Mouse (Mus musculus): ENCODE results near the gene Cog8.
"Not testable (repeated sequence)": the region's sequence is repeated elsewhere in the genome, so short reads cannot be mapped to it uniquely, and the experiment has no call there.

Gene Cog8

DNA sequence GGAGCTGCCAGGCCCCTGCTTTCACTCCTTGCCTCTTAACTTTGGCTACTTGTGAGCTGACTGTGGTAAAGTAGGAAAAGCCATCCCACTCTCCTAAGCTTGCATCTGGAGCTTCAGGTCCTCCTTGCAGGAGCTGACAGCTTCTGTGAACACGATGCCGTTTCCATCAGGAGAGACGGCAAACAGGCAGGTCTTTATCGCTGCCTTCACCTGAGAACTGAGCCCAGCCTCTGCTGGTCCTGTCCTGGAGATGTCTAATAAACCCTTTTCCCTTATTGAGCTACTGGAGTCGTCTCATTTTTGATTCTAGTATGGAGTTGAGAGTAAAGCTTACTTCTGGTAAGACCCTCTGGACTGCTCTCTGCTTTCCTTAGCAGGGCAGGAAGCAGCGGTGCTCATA lies 11.0 kb downstream of the Cog8 start:
- in situ Hi-C loops (cut with MboI, MseI) = no loop called here

DNA sequence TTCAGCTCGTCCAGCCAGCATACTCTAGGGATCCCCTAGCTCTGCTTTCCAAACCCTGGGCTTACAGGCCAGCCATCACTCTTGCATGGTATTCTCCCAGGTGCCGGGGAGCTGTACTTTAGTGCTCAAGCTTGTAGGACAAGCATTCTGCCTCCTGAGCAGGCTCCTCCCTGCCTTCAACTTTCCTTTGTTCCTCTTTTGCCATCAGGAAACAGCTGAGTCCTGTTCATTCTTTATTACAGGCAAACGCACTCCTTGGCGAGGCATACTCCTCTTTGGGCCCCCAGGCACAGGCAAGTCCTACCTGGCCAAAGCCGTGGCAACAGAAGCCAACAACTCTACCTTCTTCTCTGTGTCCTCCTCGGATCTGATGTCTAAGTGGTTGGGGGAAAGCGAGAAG lies 15.9 kb downstream of the Cog8 start:
- in situ Hi-C loops (cut with MboI, MseI) = no loop called here

DNA sequence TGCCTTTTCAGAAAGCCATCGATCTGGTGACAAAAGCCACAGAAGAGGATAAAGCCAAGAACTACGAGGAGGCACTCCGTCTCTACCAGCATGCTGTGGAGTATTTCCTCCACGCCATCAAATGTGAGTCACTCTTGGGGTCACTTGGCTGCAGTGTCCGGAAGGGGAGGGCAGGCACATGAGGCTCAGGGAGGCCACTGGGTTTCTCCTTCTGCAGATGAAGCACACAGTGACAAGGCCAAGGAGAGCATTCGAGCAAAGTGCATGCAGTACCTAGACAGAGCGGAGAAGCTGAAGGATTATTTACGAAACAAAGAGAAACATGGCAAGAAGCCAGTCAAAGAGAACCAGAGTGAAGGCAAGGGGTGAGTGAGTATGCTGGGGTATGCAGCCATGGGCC lies 19.9 kb downstream of the Cog8 start:
- in situ Hi-C loops (cut with MboI, MseI) = no loop called here

DNA sequence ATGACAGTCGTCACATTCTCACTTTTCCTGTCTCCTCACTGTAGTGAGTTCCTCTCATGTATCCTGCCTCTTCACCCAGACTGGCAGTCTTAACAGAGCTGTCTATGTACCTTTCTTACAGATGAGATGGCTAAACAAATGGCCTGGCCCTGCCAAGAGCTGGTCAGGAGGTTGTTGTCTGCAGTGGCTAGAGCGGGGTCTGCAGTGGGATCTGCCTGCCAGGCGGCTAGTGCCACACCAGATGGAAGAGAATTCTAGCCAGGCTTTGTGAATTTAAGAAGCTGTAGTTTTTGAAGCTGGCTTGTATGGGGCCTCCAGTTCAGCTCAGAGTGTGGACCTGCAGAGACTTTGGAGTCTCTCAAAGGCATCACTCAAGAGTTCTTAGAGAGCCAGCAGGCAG lies 20.8 kb downstream of the Cog8 start:
- in situ Hi-C loops (cut with MboI, MseI) = no loop called here

DNA sequence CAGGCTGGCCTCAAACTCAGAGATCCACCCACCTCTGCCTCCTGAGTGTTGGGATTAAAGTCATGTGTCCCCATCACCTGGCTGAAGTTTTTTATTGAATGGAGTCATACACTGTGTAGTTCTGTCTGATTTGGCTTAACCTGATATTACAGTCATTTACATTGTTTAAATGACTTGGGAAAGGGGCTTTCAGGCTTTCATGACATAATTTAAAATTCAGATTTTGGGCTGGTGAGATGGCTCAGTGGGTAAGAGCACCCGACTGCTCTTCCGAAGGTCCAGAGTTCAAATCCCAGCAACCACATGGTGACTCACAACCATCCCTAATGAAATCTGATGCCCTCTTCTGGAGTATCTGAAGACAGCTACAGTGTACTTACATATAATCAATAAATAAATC lies 22.9 kb downstream of the Cog8 start:
- in situ Hi-C loops (cut with MboI, MseI) = not testable (repeated sequence)

DNA sequence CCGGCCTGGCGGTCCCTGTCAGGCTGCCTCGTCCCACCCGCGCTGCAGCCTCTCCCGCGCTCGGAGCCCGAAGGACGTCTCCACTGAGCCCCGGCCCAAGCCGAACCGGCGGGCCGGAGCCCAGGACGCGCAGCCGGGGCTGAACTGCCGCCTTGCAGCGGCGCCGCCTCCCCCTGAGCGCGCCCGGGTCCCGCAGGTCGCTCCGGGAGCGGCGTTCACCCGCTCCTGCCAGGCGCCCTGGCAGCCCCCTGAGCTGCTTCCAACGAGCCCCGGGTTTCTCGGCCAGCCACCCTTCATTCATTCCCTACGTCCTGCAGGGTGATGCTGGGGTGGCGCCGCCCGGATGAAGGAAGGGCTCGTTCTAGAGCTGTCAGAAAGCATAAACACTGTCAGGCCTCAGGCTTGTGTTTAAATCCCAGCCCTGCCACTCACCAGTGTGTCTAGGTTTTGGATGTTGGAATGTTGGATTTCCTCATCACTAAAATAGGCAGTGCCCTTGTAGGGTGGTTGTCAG lies 24.9 kb downstream of the Cog8 start:
- in situ Hi-C loops (cut with MboI, MseI) = no loop called here

DNA sequence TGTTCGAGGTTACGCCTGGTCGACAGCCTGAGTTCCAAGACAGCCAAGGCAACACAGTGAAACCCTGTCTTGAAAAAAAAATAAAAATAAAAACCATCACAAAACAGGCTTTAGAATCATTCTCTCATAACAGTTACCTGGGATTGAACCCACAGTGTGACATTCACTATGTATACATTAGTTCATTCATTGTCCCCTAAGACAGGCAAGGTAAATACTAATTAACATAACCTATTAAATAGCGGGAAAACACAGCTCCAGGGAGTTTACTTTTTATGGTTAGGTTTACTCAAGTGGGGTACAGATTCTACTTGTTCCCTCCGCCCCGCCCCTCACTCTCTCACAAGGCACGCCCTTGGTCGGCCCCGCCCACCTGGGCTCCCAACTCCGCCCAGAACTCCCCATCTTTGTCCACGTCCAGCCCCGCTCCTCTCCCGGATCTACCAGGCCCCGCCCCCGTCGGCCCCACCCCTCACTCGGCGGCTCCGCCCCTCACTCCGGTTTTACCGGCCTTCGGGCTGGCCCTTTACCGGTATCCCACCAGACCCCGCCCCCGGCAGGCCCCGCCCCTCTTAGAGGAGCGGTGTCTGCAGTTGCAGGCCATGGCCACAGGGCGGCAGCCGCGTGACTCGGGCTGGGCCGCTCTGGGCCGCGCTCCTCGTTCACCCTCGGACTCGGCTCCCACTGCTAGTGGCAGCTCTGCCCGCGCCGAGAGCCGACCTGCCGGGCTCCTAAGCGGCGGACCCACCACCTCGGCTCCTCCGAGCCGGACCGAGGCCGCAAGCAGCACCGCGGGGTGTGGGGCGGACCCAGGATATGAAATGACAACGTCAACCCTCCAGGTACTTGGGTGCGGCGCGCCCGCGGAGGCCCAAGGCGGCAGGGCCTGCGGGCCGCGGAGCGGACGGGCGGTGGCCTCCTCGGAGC lies 25.6 kb downstream of the Cog8 start, which contains the start of gene Vps4a:
TSS of gene Vps4a (plus strand) at position 573 of the 927 bp plus-strand sequence.
- in situ Hi-C loops (cut with MboI, MseI) = no loop called here

DNA sequence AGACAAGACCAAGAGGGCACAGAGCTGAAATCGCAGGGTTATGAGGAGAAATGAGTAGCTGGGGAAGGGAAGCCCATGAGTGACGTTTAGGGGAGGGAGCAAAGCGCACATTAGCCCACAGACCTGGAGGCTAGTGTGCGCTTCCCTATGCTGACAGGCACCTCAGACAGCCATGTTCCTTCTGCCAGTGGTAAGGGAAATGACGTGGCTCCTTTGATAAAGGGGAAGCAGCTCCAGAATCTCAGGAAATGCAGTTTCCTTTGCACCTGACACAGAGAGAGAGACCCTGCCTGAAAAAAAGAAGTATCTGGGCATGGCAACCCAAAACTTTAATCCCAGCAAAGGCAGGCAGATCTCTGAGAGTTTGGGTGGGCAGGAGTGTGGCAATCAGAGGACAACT lies 26.4 kb downstream of the Cog8 start:
- in situ Hi-C loops (cut with MboI, MseI) = no loop called here

DNA sequence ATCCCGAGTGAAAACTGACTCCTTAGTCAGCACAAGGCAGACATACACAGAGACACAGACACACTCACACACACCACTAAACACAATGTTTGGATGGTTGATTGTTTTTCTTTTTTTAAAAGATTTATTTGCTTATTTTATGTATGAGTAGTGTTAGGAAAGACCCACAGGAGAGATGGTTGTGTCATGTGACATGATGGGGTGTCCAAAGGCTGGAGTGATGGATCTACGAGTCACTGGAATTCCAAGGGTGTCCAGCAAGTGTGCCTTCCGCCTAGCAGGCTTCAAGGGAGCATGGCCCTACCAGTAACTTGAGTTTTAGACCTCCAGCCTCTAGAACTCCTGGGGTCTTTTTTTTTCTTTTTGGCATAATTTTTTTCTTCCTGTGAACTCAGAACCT lies 27.2 kb downstream of the Cog8 start:
- in situ Hi-C loops (cut with MboI, MseI) = no loop called here

DNA sequence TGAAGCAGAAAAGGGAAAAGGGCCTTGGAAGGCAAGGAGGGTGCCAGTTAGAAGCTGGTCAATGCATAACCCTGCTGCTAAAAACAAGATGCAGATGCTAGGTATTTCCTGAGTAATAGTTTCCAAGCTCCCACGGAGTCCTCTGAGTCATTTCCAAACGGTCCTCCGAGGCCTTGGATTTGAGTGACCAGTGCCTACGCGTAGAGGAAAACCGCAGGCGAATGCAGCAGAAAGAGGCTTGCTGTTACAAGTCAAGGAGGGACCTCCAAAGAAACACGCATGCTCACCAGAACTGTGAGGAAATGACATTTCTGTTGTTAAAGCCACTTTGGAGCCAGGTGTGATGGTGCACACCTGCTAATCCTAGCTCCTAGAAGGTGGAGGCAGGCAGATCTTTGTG lies 33.0 kb downstream of the Cog8 start:
- in situ Hi-C loops (cut with MboI, MseI) = loop anchor here (25.0 kb wide), 1 partner anchor 311 kb away; no protein-coding TSS in a partner anchor

DNA sequence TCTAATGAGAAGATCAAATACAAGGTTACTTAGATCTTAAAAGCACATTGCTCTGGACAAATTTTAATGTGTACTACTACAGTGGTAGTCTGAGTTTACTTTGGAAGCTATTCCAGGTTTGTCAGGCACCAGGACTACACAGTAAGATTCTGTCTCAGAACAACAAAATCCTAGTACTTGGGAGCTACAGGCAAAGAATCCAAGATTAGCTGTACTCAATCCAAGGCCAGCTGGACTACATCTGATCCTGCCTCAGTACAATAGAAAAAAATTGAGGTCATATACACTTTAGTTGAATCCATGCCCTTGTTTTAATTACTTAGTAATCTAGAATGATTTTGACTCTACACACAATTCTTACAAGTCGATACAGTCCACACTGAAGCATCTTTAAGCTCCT lies 41.6 kb downstream of the Cog8 start:
- in situ Hi-C loops (cut with MboI, MseI) = loop anchor here (25.0 kb wide), 1 partner anchor 303 kb away; no protein-coding TSS in a partner anchor

DNA sequence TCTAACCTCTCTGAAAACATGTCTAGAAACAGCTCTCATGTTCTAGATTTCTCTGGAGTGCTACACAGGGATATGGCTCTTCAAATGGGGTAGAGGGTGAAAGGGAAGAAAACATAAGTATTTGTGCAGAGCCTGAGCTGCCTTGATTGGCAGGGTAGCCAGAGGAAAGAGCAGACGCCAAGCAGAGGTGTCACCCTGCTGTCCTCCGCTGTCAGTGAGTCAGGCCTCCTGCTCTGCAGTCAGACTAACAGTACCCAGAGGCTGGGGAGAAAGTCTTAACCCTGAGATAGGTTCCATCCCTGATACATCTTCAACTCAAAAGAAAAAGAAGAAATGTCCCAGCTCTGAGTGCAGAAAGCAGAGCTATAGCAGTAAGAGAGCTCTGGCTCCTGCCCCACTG lies 43.8 kb downstream of the Cog8 start:
- in situ Hi-C loops (cut with MboI, MseI) = loop anchor here (25.0 kb wide), 1 partner anchor 300 kb away; no protein-coding TSS in a partner anchor

DNA sequence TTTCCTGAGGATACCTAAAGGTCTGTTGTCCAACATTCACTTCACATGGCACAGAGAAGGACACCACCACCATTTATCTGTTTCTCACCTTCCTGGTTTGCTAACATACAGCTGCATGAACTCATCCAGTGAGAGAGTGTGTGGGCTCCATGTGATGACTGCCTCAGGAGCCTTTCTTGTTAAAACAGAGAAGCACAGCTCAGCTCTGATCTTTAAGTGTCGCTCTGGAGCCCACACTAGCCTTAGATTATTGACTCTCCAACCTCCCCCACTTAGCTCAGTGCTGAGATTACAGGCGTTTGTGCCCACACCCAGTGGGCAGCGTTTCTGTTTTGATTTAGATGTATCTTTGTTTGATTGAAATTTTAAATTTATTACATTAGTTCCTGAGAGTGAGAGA lies 48.7 kb downstream of the Cog8 start:
- in situ Hi-C loops (cut with MboI, MseI) = loop anchor here (25.0 kb wide), 1 partner anchor 295 kb away; no protein-coding TSS in a partner anchor

DNA sequence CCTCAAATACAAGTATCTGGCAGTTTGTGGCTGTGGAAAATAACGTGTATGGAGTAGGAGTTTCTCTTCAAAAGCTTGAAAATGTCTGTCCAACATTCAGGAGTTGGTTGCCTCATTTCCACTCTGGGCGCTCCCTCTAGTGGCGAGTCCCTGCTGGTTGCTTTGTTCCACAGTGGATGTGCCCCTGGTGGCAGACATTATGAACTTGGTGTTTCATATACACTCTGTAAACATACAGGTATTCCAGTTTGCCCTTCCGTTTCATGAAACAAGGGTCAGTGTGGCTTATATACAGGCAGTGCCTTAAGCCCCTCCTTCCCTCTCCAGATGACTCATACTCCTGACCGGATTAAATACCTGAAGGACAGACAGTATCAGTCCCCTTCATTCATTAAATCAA lies 54.0 kb downstream of the Cog8 start:
- in situ Hi-C loops (cut with MboI, MseI) = loop anchor here (5.0 to 25.0 kb wide), 2 partner anchors 75 to 290 kb away; no protein-coding TSS in a partner anchor

DNA sequence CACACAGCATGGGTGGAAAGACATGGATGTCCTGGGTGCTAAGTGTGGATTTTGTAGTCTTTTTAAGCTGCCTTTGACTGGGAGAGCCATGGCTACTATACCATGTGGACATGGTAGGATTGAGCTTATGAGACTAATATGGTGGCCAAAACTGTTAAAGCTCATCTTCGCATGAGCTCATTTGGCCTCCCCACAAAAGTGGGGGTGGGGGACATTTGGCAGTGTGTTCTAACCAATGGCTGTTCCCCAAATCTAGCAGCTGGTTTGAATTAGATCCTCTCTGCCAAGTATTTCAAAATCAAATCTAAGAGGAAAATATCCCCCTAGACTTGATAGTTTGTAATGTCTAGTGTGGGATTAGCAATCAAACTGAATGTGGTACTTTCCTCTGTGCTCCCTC lies 57.4 kb downstream of the Cog8 start:
- in situ Hi-C loops (cut with MboI, MseI) = no loop called here

DNA sequence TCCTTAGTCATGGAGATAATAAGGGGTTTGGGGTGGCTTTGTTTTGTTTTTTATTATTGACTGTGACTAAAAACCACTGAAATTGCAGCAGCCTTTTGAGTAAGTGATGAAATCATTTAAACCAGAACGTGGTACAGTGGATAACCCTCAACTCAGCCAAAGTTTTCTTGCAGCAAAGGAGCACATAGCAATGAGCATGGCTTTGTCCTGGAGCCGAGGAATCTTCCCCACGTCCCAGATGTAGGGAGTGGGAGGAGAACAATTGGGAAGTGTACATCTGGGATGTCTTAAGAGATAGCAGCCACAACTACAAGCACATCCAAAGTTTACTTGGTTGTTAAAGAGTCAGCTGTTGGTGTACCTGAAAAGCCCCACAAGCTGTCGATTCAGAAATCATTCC lies 59.1 kb downstream of the Cog8 start:
- in situ Hi-C loops (cut with MboI, MseI) = no loop called here

DNA sequence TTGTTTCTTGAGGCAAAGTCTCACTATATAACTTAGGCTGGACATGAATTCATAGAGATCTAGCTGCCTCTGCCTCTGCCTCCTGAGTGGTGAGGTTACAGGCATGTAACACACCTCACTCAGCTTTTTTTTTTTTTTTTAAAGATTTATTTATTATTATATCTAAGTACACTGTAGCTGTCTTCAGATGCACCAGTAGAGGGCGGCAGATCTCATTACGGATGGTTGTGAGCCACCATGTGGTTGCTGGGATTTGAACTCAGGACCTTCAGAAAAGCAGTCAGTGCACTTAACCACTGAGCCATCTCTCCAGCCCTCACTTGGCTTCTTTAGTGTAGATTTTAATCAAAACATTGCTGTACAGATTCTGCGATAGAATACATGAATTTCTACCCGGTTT lies 60.1 kb downstream of the Cog8 start:
- in situ Hi-C loops (cut with MboI, MseI) = not testable (repeated sequence)

Data from T-helper 1 cell (primary cell).